Mouse (Mus musculus) A20 (cell line): ENCODE measurements at regions not wholly inside any gene's neighbourhood (a gene's known extent, or its start where the extent isn't known, plus 50 kb on each side); places are given as distances from the start of the nearest gene placed in this dataset.
"Not testable (repeated sequence)": the region's sequence is repeated elsewhere in the genome, so short reads cannot be mapped to it uniquely, and the experiment has no call there.

Experiments used
- DNase-seq: peaks from one replicate; pipeline ENCODE4 v3.0.0-alpha.2; 2011; ENCODE audit warnings: low read depth, low spot score

DNA sequence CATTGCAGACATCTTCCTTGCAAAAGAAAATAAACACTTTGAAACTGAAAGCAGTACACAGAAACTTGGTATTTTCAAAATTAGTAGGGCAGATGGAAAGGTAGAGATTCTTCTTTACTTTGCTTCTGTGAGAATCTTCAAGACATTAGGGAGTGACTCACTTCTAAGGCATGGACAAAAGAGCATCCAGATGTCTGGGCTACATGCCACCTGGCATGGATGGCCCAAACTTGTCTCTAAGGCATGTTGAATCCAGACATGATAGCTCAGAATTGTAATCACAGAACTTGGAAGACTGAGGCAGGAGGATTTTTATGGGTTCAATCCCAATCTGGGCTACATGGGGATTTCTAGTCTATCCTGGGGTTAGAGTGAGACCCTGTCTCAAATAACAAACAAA lies 58.4 kb downstream of the Ly6f start:
- no peak for DNase-seq

DNA sequence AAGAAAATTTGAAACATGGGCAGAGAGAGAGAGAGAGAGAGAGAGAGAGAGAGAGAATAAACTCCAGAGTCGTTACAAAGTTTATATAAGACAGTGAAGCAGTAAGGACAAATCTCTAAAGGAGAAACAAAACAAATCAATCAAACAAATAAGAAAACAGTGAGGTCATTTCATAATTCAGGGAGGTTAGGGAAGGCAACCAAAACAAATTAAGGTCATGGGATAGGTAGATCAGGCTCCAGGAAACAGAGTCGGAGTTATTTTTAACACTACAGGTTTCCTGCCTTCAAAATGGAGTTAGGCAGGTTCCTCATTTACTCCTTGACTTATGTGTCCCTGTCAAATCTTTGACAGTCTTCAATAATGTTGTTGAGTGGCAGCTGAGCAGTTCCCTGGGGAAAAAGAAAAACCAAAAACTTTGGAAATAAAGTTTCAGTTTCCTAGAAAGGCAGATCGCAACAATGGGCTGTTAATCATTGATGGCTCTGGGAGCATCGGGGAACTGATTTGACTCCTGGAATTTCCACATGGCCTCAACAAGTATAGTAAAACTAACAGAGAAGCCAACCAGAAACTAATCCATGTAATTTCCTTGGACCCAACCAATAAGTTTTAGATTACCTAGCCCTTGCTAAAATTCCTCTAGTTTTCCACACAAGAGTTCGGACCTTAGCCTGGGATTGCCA lies 88.0 kb downstream of the Ly6f start:
- DNase-seq, result no peak

DNA sequence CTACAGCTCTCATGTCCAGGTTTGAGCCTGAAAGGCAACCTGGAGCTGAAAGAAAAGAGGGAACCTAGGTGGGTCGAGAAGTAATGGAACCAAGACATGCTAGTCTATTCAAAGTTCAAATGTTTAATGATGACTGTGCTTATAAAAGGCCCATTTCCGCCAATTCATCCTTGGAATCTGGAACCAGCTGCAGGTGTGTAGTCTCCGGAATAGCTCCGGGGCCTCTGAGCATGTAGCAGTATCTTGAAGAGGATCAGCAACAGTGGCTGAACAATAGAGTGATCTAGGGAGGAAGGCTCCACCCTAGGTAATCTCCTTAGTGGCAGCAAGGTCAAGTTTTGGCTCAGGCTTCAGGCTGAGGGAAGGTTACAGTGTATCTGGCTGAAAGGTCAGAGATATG lies 103.4 kb downstream of the Ly6f start:
- DNase-seq, result no peak

DNA sequence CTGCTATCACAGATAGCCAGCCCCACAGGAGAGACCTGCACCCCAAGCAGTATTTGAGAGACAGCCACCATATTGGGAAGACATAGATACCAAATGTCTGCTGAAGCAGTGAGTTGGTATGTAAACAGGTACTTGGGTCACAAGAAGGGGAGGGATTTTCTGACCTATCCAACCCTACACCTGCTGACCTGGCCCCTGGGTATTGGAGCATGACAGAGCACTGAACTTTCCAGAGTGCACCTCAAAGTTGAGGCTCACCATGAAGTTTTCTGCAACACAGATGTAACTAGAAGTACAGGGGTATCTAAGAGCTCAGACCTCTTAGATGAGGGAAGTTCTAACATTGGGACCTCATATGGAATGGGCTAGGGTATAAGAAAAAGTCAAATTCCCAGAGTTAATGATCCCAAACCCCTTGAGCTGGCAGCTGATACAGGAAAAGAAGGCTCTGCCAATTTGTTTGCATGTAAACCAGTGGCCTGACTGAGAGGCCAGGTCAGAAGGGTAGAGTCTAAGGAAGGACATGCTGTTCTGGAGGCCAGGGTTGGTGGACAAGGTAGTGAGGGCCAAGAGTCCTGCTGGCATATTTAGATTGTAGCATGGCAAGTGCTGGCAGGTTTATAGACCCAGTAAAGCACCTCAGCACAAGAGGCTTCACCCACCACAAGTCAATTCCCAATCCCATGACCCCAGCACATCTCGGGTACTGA lies 108.3 kb downstream of the Ly6f start:
- DNase-seq, result no peak

DNA sequence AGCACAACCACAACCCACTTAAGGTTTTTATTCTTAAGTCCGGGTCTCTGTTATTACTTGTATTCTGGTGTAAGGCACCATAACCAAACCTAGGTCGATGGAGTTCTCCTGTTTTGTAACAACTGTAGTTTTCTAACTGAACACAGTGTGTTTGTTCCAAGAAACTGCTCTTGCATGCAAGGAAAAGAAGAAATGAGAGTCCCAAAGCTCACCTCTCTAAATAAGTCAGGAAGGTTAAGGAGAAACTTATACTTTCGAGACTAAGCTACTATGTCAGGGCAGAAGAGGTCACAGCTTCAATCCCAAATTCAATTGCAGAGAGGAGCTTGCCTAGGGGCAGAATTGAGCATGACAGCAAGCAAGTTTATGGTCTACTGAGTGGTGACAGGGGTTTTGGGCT lies 109.9 kb downstream of the Ly6f start:
- no peak for DNase-seq

DNA sequence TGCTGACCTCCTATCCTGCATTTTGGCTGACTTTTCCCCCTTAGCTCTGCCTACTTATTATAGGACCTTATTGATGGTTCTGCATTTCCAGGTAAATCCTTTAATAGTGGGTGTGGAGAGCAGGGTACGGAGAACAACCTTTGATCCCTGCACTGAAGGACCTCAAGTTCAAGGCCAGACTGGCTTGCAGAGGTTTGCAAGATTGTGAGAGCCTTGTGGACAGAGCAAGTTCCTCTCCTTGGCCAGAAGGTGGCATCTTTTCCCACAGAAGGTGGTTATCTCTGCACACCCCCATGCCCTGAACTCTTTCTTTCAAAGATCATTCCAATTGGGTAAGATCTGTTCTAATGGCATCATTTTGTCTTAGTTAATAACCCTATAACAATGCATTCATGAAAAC lies 111.6 kb downstream of the Ly6f start:
- peak; percentile 21 for DNase-seq

DNA sequence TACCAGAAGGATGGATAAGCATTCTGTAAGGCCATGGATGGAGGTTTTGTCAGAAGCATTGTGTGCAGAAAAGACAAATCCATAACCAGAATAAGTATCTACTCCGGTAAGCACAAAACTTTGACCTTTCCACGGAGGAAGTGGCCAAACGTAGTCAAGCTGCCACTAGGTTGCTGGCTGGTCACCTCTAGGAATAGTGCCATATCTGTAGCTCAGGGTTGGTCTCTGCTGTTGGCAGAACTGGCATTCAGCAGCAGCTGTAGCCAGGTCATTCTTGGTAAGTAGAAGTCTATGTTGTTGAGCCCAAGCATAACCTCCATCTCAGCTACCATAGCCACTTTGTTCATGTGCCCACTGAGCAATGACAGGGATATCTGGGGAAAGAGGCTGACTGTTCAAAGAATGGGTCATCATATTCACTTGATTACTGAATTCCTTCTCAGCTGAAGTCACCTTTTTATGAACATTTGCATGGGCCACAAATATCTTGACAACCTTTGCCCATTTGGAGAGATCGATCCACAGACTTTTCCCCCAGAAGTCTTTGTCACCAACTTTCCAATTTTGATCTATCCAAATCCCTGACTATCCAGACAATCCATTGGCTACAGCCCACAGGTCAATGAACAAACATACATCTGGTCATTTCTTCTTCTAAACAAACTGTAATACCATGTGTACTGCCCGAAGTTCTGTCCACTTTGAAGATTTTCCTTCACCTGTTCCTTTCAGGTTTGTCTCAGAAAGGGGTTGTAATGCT lies 114.2 kb downstream of the Ly6f start:
- DNase-seq, result no peak

DNA sequence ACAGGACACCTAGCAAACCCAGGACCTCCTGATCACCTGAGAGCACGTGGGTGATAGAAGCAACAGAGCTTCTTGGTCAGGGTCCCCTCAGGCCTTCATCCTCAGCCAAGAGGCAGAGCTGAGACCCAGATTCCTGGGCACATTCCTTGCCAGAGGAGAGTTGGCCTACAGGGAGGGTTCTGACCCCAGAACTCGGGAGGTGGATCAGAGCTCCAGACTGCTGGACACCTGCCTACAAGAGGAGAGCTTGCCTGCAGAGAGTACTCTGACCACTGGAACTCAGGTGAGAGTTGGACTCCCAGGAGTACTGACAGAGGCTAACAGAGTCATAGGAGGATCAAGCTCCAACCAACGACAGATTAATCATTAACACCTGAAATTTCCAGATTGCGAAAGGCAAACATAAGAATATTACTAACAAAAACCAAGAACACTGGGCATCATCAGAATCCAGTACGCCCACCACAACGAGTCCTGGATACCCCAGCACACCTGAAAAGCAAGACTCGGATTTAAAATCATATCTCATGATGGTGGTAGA lies 124.8 kb downstream of the Ly6f start:
- not testable (repeated sequence) for DNase-seq

DNA sequence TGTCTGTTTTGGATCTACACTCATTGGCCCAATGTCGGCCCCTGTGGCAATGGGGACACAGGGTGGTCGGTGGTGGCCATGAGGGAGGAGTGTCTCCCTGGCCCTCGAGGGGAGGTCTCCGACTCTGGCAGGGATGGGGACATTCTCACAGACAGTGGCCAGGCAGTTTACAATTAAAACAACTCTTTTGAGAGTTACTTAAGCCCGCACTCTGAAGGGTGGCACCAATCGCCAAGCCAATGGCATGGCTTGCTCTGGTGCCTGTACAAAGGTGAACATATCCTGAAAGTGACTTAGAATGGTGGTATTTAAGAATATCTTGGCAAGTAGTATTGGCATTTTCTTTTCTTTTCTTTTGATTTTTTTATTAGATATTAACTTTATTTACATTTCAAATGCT lies 129.1 kb downstream of the Ly6f start:
- DNase-seq, result no peak
